Mouse (Mus musculus) urinary bladder, postnatal 14 days (tissue): ENCODE data around the gene Setd1a.
A peak's percentile ranks its signal among the peaks of the same experiment; 100 is the strongest.
"Not testable (repeated sequence)": the region's sequence is repeated elsewhere in the genome, so short reads cannot be mapped to it uniquely, and the experiment has no call there.

Experiments used
- DNase-seq: peaks from one replicate; pipeline ENCODE4 v3.0.0; 2021; ENCODE audit warnings: low spot score

The Setd1a gene

GRCm38 (mm10) chr7:127837878-127838277, 61.4 kb downstream of the Setd1a start:
- DNase-seq: not testable (repeated sequence)

DNA sequence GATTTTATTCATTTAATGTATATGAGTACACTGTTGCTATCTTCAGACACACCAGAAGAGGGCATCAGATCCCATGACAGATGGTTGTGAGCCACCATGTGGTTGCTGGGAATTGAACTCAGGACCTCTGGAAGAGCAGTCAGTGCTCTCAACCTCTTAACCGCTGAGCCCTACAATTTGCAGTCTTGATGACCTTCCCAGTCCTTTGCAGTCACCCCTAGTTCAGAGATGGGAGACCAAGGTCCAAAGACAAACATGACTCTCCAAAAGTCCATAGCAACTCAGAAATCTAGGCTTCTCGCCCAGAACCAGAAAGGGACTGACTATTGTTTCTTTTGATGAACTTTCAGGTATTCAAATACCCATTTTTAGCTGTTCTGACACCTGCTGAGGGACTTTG, 63.6 kb downstream of the Setd1a start:
- not testable (repeated sequence) for DNase-seq

DNA sequence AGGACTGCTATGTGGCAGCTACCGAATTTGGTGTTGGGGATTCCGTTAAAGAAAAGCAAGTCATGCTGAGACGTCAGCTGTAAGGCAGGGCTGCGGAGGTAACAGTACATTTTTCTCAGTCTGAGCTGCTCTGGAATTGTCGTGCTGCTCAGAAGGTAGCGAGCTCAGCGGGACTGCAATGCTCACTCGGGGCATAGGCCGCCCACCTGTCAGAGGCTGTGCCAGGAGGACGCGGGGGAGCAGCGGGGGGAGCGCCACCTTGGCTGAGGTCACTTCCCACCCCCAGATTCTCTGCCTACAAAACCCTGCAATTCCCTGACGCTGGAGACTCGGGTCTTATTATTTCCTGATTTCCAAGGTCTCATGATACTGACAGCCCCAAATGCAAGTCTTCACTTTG, 64.4 kb downstream of the Setd1a start:
- DNase-seq: peak; percentile 45

DNA sequence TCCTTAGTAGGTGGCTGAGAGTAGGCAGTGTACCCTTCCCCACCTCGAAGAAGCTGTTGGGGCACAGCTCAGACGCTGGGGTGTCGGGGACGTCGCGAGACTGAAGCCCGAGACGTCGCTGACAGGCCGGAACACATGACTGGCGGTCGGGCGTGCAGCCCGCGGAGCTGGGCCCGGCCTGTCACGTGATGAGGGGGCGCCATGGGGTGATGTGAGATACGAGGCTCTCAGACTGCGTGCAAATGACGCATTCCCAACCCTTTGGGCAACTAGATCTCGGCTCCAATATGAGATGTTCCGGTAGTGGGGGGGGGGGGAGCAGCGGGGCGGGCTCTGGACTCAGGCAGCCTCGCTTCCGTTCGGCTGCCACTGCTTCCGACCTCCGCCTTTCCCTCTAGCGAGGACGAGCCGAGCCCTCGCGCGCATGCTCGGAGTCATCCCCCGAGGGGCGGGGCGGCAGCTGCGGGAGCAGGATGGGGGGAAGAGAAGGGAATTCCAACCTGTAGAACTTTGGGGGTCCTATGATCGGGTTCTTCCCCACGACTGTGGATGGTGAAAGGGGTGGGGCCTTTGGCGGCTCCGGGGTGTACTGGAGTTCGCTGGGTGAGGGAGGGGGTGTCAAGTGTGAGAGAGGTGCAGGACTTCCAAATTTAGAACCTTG, 65.0 kb downstream of the Setd1a start:
- peak; percentile 93 for DNase-seq

- peak; percentile 84 for DNase-seq
Measured at GRCm38 (mm10) chr7:127842001-127842718, 65.7 kb downstream of the Setd1a start.
